Mouse (Mus musculus) intestine, embryonic 15.5 days (tissue): ENCODE results near the gene Pax6. TPM values are rescaled to one million over a fixed set of nuclear protein-coding genes. Genes with fewer than 3 reads are reported as not detected.

Source experiments
- ATAC-seq: fragments of 200-750 bp; cut with Nextera tagmentation; 2 replicates; pipeline ENCODE4 v1.8.0; 2017; ENCODE audit warnings: moderate TSS enrichment, moderate library complexity
- H3K27ac ChIP-seq: fragments of 300-500 bp; sonication (generic); 2 replicates; pipeline ENCODE4 v1.5.1; 2015; ENCODE audit warnings: mild to moderate bottlenecking, inconsistent platforms
- H3K27me3 ChIP-seq: fragments of 300-500 bp; sonication (generic); replicated peaks from 2 replicates; pipeline ENCODE4 v1.6.1; 2015; ENCODE audit warnings: inconsistent platforms
- H3K36me3 ChIP-seq: fragments of 300-500 bp; sonication (generic); 2 replicates; pipeline ENCODE4 v1.6.1; 2015; ENCODE audit warnings: inconsistent platforms
- H3K4me1 ChIP-seq: fragments of 300-500 bp; sonication (generic); replicated peaks from 2 replicates; pipeline ENCODE4 v1.6.1; 2015; ENCODE audit warnings: inconsistent platforms
- H3K4me2 ChIP-seq: fragments of 300-500 bp; sonication (generic); replicated peaks from 2 replicates; pipeline ENCODE4 v1.6.1; 2015; ENCODE audit warnings: mild to moderate bottlenecking, inconsistent platforms
- H3K4me3 ChIP-seq: fragments of 300-500 bp; sonication (generic); replicated peaks from 2 replicates; pipeline ENCODE4 v1.5.1; 2015; ENCODE audit warnings: inconsistent platforms
- H3K9ac ChIP-seq: fragments of 300-500 bp; sonication (generic); 2 replicates; pipeline ENCODE4 v1.6.1; 2015; ENCODE audit warnings: inconsistent platforms
- H3K9me3 ChIP-seq: fragments of 300-500 bp; sonication (generic); 2 replicates; pipeline ENCODE4 v1.6.1; 2016; ENCODE audit warnings: inconsistent platforms
- WGBS: fragments of 180-500 bp; shearing (Covaris S2); methylation state at CpG from one replicate; pipeline ENCODE4 v1.1.7; 2015; 5-methylcytosine and 5-hydroxymethylcytosine counted together
- polyA plus RNA-seq: library from polyadenylated mRNA; unstranded; fragments of >200 nt; fragmentation: Nextera tagmentation; extraction: Ambion mirVana; gene quantifications from 2 replicates; pipeline ENCODE4 v1.2.1, GENCODE M21; 2015

Pax6 gene
- polyA plus RNA-seq, 1 experiment from 2014 or later: 2.8 TPM

DNA sequence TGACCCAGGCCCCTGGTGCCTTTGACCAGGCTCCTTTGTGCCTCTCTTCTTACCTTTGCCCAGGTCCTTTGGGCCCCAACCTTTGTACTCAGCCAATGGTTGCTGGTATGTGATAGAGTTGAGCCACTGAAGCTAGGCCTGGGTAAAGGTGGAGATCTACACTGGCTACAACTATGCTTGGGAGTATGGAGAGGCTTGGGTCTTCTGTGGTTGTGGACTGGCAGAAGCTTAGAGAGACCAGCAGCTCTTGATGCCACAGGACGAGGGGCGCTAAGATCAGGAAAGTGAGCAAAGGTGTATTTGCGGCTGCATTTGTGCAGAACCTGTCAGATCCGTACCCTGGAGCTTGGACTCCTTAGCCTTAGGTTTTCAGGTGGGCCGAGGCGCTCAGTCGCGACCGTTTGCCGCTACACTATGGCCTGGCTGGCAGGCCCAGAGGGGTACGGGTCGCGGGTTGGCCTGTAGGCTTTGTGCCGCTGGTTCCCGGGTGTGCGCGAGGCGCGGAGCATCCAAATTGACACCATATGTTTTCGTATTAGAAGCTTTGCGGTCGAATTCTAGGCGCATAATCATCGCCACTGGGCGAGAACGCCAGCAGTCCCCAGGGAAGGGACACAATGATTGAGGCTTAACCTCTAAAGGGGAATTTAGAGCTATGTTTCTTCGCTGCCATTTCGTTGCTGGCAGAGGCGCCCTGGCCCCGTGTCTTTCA is 12.5 kb downstream of the Pax6 start:
- Histone ChIP-seq H3K27ac (no peak overlapping the region), H3K9me3 (no peaks in the 10 kb centered on the region), H3K9ac (no peak overlapping the region), H3K4me3 (no peak overlapping the region), H3K27me3 (peaks cover 84% of the 10 kb centered on the region), H3K4me1 (peaks cover 4% of the 10 kb centered on the region), H3K36me3 (no peaks in the 10 kb centered on the region), H3K4me2 (no peak overlapping the region)
- WGBS: 2% methylated on average over 30 of the region's 30 CpGs
- ATAC-seq: peak; percentile 18; the same call in 1 of the 2 replicates

DNA sequence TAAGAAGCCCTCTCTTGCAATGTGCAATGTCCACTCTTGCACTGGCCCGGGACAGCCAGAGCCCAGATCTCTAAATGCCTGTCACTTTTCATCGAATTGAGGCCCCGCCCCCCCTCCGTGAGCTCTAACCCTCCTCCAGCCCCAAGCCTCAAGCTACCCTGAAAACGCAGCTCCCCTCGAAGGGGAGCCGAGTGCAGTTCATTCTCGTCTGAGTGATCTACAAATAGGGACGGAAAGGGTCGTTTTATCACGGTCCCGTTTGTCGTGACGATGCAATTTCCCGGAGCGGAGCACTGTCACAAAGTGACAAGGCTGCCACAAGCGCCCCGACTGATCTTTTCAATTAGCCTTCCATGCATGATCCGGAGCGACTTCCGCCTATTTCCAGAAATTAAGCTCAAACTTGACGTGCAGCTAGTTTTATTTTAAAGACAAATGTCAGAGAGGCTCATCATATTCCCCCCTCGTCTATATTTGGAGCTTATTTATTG is 13.4 kb downstream of the Pax6 start:
- whole genome bisulfite sequencing: 1% methylated on average over 23 of the region's 23 CpGs
- Histone ChIP-seq H3K4me2 (no peak overlapping the region), H3K27ac (no peak overlapping the region), H3K4me3 (no peak overlapping the region), H3K36me3 (no peaks in the 10 kb centered on the region), H3K4me1 (no peaks in the 10 kb centered on the region), H3K27me3 (peaks cover 85% of the 10 kb centered on the region), H3K9ac (no peak overlapping the region), H3K9me3 (no peaks in the 10 kb centered on the region)
- no peak for ATAC-seq

DNA sequence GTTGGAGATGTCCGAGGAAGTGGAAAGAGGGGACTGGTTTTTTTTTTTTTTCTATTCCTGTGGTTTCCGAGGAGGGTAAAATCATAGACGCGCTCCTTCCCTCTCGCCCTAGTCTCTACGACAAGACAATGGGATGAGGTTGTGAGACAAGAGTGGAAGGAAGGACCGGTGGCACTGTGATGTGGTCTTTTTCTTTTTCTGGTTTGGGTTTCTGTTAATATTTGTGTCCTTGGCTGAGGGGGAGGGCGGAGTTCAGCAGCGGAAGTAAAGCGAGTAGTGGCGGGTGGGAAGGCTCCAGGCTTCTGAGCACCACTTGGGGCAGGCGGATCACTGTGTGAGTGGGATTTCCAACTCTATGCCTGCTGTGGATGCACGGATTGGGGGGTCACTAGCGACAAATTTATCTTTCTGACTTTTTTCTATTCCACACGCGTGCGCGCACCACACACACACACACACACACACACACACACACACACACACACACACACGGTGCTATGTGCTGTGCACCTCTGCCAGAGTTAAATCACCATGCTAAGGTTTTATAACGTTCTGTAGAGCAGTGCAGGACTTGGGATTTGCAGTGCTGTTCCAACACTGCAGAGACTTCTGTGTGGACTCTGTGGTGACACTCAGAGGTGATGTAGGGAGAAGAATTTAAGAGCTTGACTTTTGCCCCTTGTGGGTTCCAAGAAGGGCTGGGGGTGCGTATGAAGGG is 14.1 kb downstream of the Pax6 start:
- Histone ChIP-seq H3K9me3 (no peaks in the 10 kb centered on the region), H3K36me3 (no peaks in the 10 kb centered on the region), H3K4me2 (no peak overlapping the region), H3K4me3 (no peak overlapping the region), H3K4me1 (no peaks in the 10 kb centered on the region), H3K9ac (no peak overlapping the region), H3K27me3 (peaks cover 87% of the 10 kb centered on the region), H3K27ac (no peak overlapping the region)
- WGBS: 3% methylated on average over 21 of the region's 21 CpGs
- ATAC-seq: no peak

DNA sequence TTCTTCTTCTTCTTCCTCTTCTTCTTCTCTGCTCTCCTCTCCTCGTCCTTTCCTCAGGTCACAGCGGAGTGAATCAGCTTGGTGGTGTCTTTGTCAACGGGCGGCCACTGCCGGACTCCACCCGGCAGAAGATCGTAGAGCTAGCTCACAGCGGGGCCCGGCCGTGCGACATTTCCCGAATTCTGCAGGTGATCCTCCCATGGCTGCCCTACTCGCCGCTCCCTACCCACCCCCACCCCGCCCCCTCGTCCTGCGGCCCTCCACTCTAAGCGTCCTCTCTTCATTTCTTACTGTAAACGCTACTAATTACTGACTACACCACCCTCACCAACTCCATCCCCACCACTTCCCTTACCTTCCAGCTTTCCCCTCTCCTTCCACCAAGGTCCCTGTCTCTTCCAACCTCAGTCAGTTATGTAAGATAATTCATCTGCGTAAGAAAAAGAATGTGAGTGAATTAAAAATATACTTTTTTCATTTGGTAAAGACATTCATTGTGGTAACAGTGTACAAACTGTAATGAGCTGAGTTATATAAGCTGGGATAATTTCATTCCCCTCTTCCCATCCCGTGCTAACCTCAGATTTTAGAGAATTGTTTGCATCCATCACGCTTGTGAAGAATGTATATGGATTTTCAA is 15.2 kb downstream of the Pax6 start:
- Histone ChIP-seq H3K9me3 (no peaks in the 10 kb centered on the region), H3K4me3 (no peak overlapping the region), H3K4me2 (no peak overlapping the region), H3K27ac (no peak overlapping the region), H3K4me1 (no peaks in the 10 kb centered on the region), H3K27me3 (peaks cover 90% of the 10 kb centered on the region), H3K9ac (no peak overlapping the region), H3K36me3 (no peaks in the 10 kb centered on the region)
- whole genome bisulfite sequencing: 2% methylated on average over 22 of the region's 22 CpGs
- no peak for ATAC-seq

DNA sequence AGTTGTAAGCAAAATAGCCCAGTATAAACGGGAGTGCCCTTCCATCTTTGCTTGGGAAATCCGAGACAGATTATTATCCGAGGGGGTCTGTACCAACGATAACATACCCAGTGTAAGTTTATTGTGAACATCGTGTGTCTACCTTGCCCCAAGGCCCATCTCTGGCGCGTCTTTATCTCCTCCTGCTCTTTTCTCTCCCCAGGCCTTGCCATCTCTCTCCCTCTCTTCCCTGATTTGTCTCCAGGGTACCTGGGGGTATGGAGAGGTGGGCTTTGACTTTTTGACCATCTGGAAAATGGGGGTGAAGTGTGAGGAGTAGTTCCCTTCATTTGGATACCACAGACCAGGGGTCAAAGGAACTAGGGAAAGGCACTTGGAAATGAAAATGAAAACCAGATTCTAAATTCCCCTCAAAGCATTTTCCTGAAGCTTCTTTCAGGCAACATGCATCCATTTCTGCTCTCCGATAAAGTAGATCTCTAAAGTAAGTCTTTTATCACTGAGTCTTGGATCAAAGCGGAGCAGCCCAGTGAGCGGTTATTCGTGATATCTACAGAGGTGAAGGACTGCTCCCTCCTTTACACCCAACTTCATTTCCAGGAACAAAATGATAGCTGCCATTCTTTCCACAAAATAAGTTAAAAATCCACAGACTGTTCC is 16.4 kb downstream of the Pax6 start:
- WGBS: 3% methylated on average over 11 of the region's 11 CpGs
- ATAC-seq: no peak
- Histone ChIP-seq H3K27ac (no peak overlapping the region), H3K36me3 (no peaks in the 10 kb centered on the region), H3K9ac (no peak overlapping the region), H3K4me1 (0 out of 2 replicates have a peak, but pooled peaks cover 3% of the 10 kb centered on the region), H3K4me3 (no peak overlapping the region), H3K4me2 (no peak overlapping the region), H3K27me3 (peaks cover 90% of the 10 kb centered on the region), H3K9me3 (no peaks in the 10 kb centered on the region)

DNA sequence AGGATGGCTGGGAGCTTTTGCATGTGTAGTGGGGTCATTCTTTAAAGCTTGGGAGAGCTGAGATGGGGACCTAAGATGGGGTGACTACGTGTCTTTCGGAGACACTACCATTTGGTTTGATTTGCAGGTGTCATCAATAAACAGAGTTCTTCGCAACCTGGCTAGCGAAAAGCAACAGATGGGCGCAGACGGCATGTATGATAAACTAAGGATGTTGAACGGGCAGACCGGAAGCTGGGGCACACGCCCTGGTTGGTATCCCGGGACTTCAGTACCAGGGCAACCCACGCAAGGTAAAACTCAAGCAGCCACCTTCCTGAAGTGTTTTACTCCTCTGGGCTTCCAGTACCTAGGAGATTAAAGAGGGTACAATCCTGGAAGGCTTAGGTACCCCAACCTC is 17.0 kb downstream of the Pax6 start:
- Histone ChIP-seq H3K4me2 (no peak overlapping the region), H3K36me3 (no peaks in the 10 kb centered on the region), H3K9ac (no peak overlapping the region), H3K4me1 (0 out of 2 replicates have a peak, but pooled peaks cover 3% of the 10 kb centered on the region), H3K27me3 (peaks cover 90% of the 10 kb centered on the region), H3K4me3 (no peak overlapping the region), H3K27ac (no peak overlapping the region), H3K9me3 (no peaks in the 10 kb centered on the region)
- no peak for ATAC-seq
- 3% methylated on average over 11 of the region's 11 CpGs for WGBS

DNA sequence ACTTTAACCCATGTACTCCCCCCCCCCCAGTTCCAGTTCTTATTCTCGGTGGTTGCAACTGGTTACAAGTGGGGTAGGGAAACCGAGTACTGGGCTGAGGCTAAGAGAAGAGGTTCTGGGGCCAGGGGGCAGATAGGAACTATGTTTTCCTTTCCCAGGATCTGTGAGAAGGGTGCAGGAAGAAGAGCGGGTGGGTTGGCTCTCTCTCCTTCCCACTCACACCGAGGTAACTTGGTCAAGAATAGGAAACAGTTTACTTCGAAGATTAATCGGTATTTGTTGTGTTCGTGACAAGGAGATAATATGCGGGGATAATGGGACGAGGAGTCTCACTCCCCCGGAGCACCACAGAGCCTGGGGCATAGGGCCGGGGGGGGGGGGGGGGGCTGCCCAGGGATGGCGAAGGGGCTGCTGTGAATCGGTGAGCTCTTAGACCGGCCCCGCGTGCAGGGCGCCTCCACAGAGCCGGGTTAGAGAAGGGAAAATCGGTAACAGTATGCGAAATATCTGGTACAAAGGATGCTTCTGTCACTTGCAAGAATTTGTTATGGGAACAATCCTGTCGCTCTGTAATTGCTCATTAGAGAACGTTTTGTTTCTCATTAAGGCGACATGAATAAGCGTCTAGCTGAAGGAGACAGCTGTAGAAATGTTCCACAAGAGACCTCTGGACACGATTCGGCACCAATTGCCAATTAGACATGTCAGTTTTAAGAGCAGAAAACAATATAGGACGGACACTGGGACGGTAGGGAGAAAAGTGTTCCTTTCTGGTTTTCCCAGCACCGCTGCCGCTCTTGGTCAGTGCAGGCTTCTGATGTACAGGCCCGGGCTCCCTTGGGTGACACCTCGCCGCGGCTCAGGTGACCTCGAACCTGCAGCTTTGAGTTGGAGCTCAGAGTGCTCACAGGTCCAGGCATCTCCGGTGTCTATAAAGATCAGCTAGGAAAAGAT is 17.9 kb downstream of the Pax6 start:
- peak; percentile 5; the same call in 1 of the 2 replicates for ATAC-seq
- Histone ChIP-seq H3K36me3 (no peaks in the 10 kb centered on the region), H3K4me2 (no peak overlapping the region), H3K4me1 (0 out of 2 replicates have a peak, but pooled peaks cover 3% of the 10 kb centered on the region), H3K4me3 (no peak overlapping the region), H3K9ac (no peak overlapping the region), H3K9me3 (no peaks in the 10 kb centered on the region), H3K27me3 (peaks cover 87% of the 10 kb centered on the region), H3K27ac (no peak overlapping the region)
- WGBS: 3% methylated on average over 36 of the region's 36 CpGs

DNA sequence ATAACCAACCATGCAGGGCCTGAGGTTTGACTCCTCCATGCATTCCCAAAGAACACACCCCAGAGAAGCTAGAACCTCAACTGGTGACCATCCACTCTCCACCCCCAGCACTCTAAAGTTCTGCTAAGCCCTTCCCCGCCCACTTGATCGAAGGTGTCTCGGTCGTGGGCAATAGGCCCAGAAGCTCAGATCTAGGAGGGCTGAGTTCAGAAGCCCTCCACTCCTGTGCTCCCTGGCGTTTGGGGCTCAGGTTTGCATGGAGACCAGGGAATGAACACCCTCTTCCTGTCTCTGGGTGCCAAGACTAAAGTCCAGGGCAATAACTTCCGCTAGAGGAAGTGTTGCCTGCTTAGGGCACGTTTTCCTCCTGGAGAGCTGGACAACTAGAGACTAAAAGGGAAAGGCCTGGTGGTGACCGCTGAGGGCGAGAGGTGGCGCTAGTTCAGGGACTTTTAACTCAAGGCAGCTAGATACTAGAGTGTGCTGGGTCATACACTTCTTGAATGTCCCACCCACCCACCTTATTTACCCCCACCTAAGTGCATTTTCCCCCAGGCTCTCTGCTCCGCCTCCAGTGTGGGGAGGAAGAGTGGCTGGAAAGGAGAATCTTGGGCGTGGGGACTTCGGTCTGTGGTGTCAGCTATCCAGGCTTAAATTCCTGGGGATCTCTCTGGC is 18.8 kb downstream of the Pax6 start:
- Histone ChIP-seq H3K27me3 (peaks cover 87% of the 10 kb centered on the region), H3K4me3 (no peak overlapping the region; the same call in 1 of the 2 replicates), H3K4me2 (peak overlapping the region; percentile 26), H3K9me3 (no peaks in the 10 kb centered on the region), H3K36me3 (no peaks in the 10 kb centered on the region), H3K9ac (no peak overlapping the region), H3K4me1 (0 out of 2 replicates have a peak, but pooled peaks cover 3% of the 10 kb centered on the region), H3K27ac (no peak overlapping the region)
- WGBS: 2% methylated on average over 13 of the region's 13 CpGs
- peak; percentile 75 for ATAC-seq

DNA sequence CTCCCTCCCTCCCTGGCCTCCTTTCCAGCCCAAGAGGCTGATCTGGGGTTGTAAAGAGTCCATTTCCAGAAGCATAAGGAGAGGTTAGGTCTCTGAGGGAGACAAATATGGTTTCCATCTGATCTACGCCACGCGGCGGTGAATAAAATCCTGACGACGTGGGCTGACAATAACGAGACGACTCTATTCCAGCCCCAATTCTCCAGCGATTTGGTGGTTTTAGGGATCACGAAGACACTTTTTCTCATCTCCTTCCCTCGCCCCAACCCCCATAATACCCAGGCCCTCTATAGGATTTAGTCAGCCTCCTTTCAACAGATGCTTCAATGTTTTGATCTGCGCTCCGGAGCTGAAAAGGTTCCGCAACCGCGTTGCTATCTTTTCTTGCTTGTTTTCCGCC is 19.3 kb downstream of the Pax6 start:
- ATAC-seq: 0 out of 2 replicates have a peak, but pooled peaks have one; percentile 14
- Histone ChIP-seq H3K9ac (no peak overlapping the region), H3K27me3 (peaks cover 86% of the 10 kb centered on the region), H3K4me3 (no peak overlapping the region; the same call in 1 of the 2 replicates), H3K36me3 (no peaks in the 10 kb centered on the region), H3K27ac (no peak overlapping the region), H3K4me1 (0 out of 2 replicates have a peak, but pooled peaks cover 3% of the 10 kb centered on the region), H3K4me2 (peak overlapping the region; percentile 26), H3K9me3 (no peaks in the 10 kb centered on the region)
- WGBS: under 1% methylated on average over 17 of the region's 17 CpGs

DNA sequence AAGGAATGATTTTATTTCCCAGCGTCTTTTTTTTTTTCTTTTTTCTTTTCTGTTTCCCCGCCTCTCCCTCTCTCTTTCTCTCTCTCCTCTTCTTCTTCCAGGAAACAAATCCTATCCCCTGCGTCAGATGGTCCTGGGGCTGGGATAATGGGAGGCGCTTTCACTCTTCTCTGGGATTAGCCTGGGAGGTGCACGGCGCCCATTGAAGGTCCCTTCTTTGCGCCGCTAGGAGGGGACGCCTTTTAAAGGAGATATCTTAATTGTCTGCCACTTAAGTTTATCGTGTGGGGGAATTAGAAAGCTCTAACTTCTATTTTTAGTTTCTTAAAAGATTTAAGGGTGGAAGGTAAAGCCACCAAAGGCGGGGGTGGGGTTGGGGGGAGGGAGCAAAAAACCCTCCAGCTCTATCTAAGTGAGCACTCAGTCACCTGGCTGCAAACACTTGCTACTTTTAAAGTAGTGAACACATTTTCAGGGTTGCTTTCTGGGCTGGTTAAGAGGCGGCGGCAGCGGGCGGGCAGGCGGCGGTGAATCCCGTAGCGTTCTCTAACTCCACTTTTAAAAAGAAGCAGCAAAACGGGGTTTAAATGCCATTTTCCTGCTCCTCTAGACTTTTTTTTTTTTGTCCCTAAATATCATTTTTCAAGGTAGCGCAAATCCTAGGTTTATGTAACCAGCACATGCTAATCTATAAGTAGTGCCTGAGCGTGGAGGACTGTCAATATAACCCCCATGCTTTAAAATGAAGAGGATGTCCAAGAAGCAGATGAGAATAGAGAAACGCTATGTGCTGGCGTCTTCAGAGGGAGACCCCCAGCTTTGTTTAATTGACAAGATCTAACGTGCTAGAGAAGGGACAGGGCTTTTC is 20.0 kb downstream of the Pax6 start:
- peaks cover 87% of the 10 kb centered on the region for H3K27me3 ChIP-seq

More for the DNA sequence above, 20.0 kb downstream of the Pax6 start:
- H3K9ac ChIP-seq: no peak overlapping the region
- no peak overlapping the region for H3K27ac ChIP-seq
- peak overlapping the region; percentile 26 for H3K4me2 ChIP-seq
- no peak for ATAC-seq
- no peaks in the 10 kb centered on the region for H3K36me3 ChIP-seq
- H3K4me3 ChIP-seq: no peak overlapping the region
- 2% methylated on average over 25 of the region's 25 CpGs for WGBS
- no peaks in the 10 kb centered on the region for H3K9me3 ChIP-seq
- 0 out of 2 replicates have a peak, but pooled peaks cover 3% of the 10 kb centered on the region for H3K4me1 ChIP-seq
